Mouse (Mus musculus) megakaryocyte, embryonic 14.5 days (primary cell): ENCODE measurements around the gene Clybl.

ENCODE experiments used
- FLI1 ChIP-seq: IDR thresholded peaks from 2 replicates; pipeline ENCODE4 v1.6.1; 2012; ENCODE audit warnings: low read length, inconsistent platforms, mixed read lengths
- GATA1 ChIP-seq: IDR thresholded peaks from 3 replicates; pipeline ENCODE4 v1.6.1; 2012; ENCODE audit warnings: mixed read lengths, low read length, inconsistent platforms, borderline replicate concordance

DNA sequence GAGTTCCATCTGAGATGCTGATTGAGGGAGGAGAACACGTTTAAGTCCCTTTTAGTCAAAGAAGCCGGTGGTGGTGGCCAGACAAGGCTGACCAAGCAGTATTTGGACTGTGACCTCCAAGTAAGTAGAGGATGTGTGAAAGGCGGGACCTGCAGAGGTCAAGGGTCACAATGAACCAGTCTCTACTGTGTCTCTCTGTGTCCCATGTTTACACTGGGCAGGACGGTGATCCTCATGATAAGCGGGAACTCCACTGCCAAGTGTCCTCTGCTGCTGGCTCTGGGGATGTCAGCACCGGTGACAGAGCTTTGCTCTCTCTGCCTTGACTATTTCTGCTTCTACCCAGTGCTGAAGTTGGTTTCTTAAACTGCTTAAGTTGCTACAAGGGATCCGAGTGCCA is 10.5 kb upstream of the Clybl start:
- TF ChIP-seq FLI1 (no peak), GATA1 (no peak)
